Mouse (Mus musculus) C3H10T1/2 (cell line): ENCODE data around the gene Fzd4. TPM values are rescaled to one million over a fixed set of nuclear protein-coding genes. Genes with fewer than 3 reads are reported as not detected.

ENCODE experiments used
- polyA plus RNA-seq, 2 experiments: library from polyadenylated mRNA; unstranded; fragments of >200 nt; fragmentation: generic; extraction: Trizol; gene quantifications; one replicate each; pipeline ENCODE4 v1.2.1; 2012; ENCODE audit warnings: missing spikeins in 2 of 2

Fzd4 gene
- 1 to 10 TPM in 1 of 2 experiments, under 1 TPM in 1; 0.07 to 7.8 TPM for polyA plus RNA-seq

GRCm38 (mm10) chr7:89404081-89404733 is at the start of gene Fzd4, which contains the start of gene Tmem135:
Gene Fzd4, plus strand, starts transcription at chr7:89404355.
Gene Tmem135, minus strand, starts transcription at chr7:89404222.

Other genes with a start within 250 kb of the Fzd4 start
- gene Tmem135, start 133 bp upstream of the Fzd4 start, polyA plus RNA-seq, result 10 to 100 TPM in 1 of 2 experiments, 1 to 10 TPM in 1; 1.2 to 11.0 TPM
- gene Prss23, start 122.8 kb downstream of the Fzd4 start, polyA plus RNA-seq, result 100 to 1,000 TPM in 1 of 2 experiments, 1 to 10 TPM in 1; 5.7 to 140 TPM
- gene Me3, start 228.0 kb downstream of the Fzd4 start, polyA plus RNA-seq, result under 1 TPM; 0.05 to 0.11 TPM